Mouse (Mus musculus) adrenal gland, postnatal 4 days (tissue): ENCODE measurements around the gene Grtp1. TPM values are rescaled to one million over a fixed set of nuclear protein-coding genes. Genes with fewer than 3 reads are reported as not detected.

Experiments
- DNase-seq, 2 experiments: peaks; one replicate each; pipeline ENCODE4 v3.0.0; 2021 to 2022; ENCODE audit warnings: low spot score in 2 of 2, mixed read lengths in 2 of 2
- long read RNA-seq, 2 experiments: library from polyadenylated mRNA; stranded (forward); transcript quantifications; one replicate each; pipeline ENCODE4 v2.0.0; 2021
- total RNA-seq, 2 experiments: library from RNA; stranded (reverse); gene quantifications; 2 replicates each; pipeline ENCODE4 v1.2.3; 2021

Gene Grtp1
- total RNA-seq, result 10 to 100 TPM; 15.2 to 18.9 TPM
- long read RNA-seq, experiment 1, transcript Grtp1-206 (8 exons, 3,013 nt), result major isoform, 5 of 8 reads
- long read RNA-seq, experiment 1, partial matches to known transcripts, result 0 of 8 reads
- long read RNA-seq, experiment 1, other reads (novel, unspliced or antisense), result 3 of 8 reads
- long read RNA-seq, experiment 2, transcript Grtp1-206 (8 exons, 3,013 nt), result major isoform, 8 of 15 reads
- long read RNA-seq, experiment 2, partial matches to known transcripts, result 0 of 15 reads
- long read RNA-seq, experiment 2, other reads (novel, unspliced or antisense), result 5 of 15 reads

DNA sequence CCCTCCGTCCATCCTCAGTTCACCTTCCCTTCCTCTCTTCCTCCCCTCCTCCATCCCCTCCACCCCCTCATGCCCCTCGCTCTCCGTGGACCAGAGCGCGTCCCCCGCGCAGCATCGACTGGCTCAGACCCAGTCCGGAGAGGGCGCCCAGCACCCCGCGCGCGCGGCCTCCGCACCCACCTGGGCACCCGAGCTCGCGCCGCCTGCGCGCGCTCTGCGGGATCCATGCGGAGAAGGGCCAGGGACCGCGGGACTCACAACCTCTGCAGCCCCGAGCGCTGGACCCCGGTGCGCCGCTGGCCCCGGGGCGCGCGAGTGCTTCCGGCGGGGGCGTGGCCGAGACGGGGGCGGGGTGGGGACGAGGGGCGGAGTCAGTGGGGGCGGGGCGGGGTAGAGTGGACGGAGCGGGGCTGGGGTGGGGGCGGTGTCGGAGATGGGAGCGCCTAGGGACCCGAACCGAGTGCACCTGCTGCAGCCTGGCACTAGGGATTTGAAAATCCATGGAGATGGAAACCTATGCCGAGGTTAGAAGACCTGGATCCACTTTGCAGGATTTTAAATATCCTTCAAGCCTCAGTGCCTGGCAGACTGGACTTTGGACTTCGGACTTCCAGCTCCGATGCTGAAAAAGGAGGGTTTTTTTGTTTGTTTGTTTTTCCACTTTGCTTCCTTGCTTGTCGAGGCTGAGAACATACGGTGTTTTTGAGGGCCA lies at the start of gene Grtp1:
TSS of gene Grtp1 (minus strand) at position 320 of the 712 bp plus-strand sequence.
- DNase-seq, result peak; percentile 40 to 46

DNA sequence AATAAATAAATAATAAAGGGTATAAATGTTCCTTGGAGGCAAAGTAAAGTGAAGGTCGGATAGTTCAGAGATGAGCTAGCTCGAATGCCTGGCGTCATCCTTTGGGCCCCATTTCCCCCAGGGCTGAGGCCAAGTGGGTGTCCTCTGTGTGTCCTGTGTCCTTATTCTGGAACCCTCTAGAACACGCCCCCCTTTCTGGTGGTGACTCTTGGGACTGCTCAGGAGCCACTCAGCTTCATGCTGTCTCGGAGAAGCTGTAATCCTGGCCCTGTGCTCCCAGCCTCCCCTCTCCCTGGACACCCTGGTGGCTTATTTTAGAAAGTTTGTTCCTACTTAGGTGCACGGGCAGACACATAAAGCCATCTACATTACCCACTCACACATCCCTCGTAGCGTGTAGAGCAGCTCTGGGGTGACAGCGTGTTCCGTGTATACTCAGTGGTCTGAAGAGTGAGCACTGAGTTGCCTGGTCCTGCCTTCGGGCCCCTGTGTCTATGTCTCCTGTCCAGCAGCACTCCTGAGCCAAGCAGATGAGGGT lies 44.0 kb upstream of the Grtp1 start:
- no peak for DNase-seq

DNA sequence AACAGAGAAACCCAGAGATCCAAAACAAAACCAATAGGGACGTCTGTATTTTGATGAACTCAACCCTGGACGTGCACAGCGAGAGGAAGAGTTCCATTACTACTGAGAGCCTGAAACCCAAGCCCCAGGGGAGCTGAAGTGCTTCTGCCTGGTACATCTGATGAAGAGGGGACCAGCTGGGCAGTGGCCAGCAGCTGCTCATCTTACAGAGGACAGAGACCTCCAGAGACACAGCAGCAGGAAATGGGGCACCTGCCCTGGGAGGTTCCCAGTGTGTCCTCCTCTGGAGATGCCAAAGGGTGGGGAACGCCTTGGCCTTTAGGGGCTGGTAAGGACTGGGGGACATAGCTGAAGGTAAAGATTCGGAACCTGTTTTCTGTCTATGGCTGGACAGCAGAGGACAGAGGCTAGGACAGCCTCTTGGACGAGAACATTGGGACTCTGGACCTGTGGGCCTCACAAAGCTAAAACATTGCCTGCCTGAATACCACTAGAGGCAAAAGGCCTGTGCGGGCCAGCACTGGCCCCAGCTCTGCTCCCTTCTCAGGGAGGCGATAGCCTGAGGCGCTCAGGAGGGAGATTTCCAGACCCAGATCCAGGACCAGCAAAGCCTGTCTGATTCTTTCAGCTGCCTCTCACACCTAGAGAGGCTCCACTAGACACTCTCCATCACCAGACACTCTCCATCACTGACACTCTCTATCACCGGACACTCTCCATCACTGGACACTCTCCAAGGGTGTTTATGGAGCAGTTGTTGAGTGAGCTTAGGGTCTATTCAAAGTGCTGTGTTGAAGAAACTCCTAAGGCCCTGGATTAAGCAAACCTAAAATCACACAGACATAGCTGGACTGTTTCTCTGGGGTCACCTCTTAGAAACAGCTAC lies 42.8 kb upstream of the Grtp1 start:
- DNase-seq, result no peak

DNA sequence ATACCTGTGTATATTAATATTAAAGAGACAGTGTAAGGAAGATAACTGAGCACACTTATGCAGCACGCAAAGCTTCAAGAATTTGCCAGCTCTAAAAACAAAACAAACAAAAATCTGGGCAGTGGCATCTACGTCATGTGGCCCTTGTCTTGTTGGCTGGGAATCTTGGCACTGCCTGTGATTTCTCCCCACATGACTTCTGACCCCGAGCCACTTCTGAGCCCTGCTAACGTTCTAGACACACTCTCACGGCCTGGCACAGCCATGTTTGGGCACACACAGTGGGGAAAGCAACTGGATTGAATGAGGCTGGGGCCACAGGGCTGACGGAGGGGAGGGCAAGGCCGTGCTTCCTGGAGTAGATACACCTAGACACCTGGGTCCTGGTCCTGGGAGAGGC lies 40.3 kb upstream of the Grtp1 start:
- DNase-seq, result no peak

DNA sequence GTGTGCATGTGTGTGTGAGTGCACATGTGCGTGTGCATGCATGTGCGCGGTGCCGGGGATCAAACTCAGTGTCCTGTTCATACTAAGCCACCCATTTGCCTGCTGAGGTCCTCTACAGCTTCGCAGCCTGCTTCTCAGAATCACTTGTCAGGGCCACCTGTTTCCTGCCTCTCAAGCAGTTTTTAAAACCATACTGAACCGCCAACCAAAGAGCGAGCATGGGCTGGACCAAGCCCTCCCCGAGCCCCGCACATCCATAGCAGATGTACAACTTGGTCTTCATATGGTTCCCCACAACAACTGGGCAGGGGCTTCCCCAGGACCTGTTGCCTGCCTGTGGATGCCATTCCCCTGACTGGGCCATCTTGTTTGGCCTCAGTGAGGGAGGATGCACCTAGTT lies 39.6 kb upstream of the Grtp1 start:
- no peak for DNase-seq

DNA sequence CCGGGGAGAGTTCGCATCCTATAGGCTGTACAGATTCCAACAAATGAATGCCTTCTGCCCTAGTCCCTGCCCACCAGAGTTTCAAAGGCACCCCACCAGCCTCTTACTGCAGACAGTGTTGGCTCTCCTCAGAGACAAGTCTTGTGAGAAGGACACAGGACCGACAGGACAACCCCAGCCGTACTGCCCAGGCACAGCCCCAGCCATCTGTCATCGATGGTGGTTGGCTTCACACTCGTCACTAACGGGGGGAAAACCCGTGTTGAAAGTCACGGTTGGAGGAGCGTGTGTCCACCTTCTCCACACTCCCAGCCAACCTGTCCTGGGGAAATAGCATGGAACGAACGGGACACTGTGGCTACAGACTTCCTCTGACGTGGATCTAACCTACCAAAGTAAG lies 34.4 kb upstream of the Grtp1 start:
- no peak for DNase-seq

DNA sequence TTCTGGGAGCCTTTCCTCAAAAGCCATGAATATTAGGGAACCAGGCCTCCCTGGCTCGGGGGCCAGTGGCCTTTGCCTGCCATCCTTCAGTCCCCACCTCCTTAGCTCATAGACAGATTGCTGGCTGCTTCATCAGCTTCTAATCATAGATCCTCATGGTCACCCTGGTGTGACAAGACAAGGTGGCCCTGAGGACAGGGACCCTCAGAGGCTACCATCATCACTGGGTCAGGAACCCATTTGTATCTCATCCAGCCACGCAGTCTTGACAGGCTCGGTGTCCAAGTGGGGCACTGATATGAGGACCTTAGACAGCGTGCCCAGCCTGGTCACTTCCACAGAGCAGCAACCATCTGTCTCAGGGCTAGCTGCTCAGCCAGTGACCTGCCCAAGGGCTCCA lies 30.1 kb upstream of the Grtp1 start:
- no peak for DNase-seq

DNA sequence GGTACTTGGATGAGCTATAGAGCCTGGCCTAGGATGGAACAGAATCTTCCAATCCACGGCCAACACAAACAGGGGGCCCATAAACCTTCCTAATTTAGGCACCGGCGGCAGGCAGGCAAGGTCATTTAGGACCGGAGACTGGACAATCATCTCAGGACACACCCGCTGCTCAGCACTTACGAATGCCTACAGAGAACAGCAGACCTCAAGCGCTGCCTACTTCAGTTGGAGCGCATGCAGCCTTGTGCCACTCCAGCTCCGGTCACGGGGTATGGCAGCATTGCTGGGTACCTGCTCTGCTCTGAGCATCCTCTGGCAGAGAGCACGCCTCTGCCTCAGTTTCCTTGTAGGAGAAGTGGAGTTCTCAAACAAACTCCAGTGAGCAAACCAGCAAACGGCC lies 29.4 kb upstream of the Grtp1 start:
- no peak for DNase-seq

DNA sequence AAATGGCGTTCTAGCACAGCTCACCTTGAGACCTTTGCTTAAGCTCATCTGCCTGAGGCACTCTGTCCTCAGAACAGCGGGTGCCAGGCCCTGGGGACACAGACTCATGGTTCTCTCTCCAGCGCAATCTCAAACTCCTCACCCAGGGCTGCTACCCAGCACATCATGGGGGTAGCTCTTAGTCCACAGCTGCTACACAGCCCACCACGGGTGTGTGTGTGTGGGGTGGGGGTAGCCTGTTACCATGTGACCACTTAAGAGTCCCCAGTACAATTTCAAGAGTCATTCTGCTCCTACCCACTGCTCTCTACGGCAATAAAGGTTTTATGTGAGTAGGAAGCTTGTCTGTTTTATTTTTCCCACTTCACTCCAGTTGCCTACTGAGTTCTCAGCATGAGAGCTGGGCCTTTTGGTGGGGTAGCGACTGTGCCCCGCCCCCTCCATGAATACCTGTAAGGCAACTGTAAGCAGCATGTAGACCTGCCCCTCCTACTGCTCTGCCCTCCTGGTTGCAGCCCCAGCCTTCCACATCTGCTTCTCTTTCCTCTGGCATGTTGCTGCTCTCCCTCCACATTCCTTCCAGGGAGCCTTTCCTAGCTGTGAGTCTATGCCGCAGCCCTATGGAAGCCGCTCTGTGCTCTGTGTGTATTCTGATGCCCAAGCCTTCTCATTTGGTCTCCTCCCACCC lies 28.6 kb upstream of the Grtp1 start:
- DNase-seq, result no peak

DNA sequence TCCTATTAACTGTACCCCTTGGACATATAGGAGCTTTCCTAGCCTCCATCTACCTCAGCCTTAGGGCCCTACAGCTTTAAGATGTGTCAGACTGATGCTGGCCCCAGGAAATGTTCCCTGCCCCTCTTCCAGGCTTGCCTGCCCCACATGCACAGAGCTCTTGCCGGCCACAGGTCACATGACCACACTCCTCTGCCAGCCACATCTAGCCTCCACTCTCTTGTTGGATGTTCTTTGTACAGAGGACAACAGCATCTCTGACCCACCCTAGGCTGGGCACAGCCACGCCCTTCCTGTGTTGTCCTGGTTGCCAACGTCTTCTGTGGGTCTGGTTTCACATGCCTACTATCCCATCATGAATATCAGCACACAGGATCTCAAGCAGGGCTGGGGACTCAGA lies 26.8 kb upstream of the Grtp1 start:
- no peak for DNase-seq

DNA sequence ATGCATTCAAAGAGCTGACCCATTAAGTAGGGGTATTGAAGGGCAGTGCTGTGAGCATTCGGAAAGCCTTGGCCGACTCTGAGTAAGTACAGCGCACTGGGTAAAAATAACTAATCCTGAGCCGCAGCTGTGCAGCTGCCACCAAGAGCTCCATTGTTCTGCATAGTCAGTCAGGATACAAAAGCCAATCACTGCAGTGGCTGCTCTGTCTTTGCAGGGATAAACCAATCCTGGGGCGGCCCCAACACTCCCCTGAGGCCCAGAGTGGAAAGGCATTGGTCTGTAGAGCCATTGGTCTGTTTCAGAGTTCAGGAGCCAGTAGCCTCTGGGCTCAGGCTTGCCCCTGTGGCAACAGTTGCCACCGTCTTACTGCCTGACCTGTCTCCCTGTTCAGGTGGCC lies 25.9 kb upstream of the Grtp1 start:
- DNase-seq, result no peak

DNA sequence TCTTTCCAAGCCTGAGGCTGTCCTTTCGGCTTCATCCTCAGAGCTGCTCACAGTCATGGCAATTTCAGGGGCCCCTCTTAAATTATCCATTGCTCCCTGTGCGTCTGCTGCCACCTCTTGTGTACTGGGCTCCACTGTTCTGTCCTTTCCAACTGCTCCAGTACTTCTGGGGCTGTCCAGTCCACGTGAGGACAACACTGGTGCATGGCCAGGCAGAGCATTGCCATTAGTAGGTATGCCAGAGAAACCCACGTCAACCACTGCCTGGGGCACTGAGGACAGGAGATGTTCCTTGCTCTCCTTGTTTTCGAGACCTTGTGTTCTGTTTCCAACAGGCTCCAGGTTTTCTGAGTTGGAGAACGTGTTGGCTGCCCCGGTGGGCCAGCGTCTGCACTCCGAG lies 24.0 kb upstream of the Grtp1 start:
- DNase-seq, result no peak

DNA sequence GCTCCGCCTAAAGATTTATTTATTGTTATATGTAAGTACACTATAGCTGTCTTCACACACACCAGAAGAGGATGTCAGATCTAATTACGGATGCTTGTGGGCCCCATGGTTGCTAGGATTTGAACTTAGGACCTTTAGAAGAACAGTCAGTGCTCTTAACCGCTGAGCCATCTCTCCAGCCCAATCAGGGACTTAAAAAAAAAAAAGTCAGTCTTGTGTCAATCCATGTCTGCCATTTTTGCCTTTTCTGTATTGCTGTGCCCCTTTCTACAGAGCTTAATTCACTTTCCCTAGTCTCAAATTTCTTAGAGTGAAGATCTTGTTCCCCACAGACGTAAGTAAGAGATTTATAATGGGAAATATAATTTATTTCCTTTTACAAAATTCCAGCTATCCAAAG lies 18.0 kb upstream of the Grtp1 start:
- DNase-seq, result no peak

DNA sequence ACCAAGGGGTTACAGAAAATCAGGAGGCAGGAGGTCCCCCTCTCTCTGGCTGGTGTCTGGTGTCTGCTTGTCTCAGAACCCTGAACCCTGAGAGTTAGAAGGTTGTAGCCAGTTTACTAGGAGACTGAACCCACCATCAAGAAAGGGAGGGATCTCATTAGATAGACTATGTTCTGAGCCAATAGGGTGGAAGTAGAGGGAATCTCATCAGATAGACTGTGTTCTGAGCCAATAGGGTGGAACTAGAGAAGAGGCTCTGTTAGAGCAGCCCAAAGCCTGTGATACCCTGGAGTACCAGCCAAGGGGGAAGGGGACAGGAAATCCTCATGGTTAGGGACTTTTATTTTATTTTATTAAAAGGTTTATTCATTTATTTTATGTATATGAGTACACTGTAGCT lies 17.6 kb upstream of the Grtp1 start:
- DNase-seq, result no peak

DNA sequence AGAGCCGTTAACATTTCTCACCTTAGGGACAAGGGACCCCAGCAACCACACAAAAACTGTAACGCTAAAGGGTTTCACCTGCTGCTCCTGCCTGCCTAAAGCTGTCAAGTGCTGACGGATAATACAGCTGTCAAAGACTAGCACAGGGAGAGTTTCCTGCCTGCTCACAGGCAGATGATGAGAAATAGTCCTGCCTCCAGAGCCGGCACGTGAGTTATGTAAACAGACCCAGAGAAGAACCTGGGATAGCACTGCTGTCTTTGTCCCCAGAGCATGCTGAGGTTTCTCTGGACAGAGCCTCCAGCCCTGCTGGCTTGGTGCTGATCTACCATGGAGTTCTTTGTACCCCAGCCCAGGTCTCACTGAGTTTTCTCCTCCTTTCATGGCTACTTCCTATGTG lies 16.7 kb upstream of the Grtp1 start:
- no peak for DNase-seq

DNA sequence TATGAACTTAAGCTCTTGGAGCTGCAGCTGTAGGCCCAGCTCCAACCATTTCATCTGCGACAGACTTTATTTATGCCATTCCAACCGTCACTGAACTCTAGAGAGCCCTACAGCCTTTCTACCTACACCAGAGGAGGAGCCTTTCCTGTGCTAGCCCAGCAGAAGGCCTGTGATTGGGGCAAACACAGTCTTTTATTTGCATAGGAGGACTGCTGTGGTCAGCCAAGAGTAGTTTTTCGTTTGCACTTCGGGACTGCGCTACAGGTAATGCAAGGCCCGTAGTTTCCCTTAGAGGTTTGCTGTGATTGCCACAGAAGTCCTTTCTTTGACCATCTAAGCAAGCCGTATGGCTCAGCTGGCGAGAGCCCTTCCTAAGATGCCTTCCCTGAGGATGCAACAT lies 16.0 kb upstream of the Grtp1 start:
- DNase-seq, result no peak

DNA sequence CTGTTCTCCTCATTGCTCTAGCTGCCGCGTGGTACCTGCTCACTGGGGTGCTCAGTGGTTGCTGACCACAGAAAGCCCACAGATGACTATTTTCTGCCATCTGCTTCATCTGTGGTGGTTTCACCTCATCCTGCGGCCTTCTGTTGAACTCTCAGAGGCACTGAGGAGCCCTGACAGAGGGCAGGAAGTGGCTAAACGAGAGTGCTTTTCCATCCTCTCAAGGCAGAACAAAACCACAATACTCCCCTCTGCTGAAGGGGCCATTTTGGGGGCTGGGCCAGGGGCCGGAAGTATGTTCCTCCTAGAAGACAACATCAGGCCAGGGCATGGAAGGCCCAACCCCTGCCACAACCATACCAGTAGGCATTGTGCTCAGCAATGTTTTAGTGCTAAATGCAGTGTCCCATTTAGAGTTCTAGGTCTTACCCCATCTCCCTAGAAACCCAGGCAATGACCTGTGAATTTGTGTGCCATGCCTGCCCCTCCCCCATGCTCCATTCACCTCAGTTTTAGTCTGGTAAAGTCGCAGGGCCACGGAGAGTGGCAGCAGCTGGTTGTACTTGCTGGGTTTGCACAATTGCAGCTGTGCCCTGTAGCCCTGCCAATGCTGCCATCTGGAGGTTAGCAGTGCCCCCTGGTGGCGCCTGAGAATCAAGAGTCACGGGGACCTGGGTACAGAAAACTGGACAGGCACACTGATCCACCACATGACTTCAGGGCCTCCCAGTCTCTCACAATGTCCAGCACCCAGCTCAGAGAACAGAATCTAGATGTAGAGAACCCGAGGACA lies 13.3 kb upstream of the Grtp1 start:
- peak; percentile 78 to 80 for DNase-seq

DNA sequence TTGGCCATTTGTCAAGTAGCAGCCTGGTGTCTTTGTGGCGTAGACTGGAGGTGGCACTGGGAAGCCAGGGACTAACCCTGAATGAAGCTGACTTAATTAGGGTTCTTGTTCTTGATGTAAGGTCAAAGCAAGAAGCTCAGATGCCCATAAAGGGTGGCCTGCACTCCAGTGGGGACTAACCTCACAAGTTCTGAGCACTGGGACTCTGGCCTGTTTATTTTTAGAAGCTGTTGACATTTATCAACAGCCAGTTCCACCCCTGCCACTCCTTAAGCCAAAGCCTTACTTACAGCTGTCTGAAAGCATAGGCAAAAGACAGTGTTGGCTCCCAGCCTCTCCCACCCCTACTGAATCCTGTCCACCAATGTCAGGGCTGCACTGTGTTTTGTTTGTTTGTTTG lies 9.3 kb upstream of the Grtp1 start:
- DNase-seq, result no peak

DNA sequence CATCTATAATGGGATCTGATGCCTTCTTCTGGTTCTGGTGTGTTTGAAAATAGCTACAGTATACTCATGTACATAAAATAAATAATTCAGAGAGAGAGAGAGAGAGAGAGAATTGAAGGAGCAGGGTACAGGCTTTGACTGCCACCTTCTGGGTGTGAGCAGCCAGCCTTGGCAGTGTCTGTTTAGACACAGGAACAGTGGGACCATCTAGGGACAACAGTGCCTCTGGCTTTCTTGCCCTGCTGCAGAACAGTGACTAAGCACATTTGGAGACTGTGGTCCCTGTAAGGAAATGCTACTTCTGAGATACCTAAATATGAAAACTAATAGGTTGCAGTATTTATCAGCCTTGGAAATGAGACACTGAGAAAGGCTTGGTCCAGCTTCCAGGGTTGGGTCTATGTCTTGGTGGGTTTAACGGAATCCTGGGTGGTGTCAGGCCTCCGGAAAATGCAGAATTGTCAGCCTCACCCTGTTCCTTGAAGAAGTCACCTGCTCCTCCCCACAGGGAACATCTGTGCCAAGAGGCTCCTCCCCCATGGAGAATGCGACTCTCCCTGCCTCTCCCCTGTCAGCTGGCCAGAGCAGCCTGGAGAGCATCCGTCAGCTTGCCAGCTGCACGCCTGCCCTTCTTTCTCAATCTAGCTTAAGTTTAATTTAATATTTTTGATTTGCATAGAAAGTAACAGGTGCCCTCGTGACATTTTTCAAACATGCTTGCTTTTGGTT lies 8.4 kb upstream of the Grtp1 start:
- DNase-seq, result no peak

DNA sequence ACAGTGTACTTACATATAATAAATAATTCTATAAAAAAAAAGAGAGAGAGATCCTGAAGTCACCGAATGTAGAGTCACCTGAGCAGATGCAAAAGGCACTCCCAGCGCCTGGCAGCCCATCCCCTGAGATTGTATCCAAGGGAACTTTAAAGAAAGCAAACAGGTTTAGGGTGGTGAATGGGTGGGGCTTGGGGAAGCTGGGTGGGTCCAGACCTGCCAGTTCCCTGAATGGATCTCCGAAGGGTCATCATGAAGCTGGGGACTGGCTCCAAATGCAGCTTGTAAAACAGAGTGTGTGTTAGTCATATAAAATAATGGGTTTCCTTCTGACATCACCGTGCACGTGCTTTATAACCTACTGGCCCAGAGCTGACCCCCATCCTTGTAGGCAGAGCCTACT lies 5.9 kb upstream of the Grtp1 start:
- DNase-seq, result no peak
